Mouse (Mus musculus): Measurements from ENCODE around the gene Dbi. TPM values are rescaled to one million over a fixed set of nuclear protein-coding genes. Genes with fewer than 3 reads are reported as not detected.

The Dbi gene
- total RNA-seq, 2 experiments from 2014 or later = 387 to 439 TPM

- no peak for DNase-seq (ENCODE audit: extremely low spot score in 1 of 2, low spot score in 1 of 2)
Observed at GRCm38 (mm10) chr1:120089180-120089579, 31.7 kb downstream of the Dbi start.

- no peak for DNase-seq (ENCODE audit: extremely low spot score in 1 of 2, low spot score in 1 of 2)
Observed at GRCm38 (mm10) chr1:120086644-120087043, 34.2 kb downstream of the Dbi start.

- no peak for DNase-seq (ENCODE audit: extremely low spot score in 1 of 2, low spot score in 1 of 2)
Observed at GRCm38 (mm10) chr1:120085696-120086095, 35.2 kb downstream of the Dbi start.

GRCm38 (mm10) chr1:120083921-120084517, 36.9 kb downstream of the Dbi start:
- no peak for DNase-seq (ENCODE audit: extremely low spot score in 1 of 2, low spot score in 1 of 2)

- no peak for DNase-seq (ENCODE audit: extremely low spot score in 1 of 2, low spot score in 1 of 2)
Observed at GRCm38 (mm10) chr1:120082957-120083585, 37.8 kb downstream of the Dbi start.

- no peak for DNase-seq (ENCODE audit: extremely low spot score in 1 of 2, low spot score in 1 of 2)
Observed at GRCm38 (mm10) chr1:120080632-120081031, 40.2 kb downstream of the Dbi start.

- no peak for DNase-seq (ENCODE audit: extremely low spot score in 1 of 2, low spot score in 1 of 2)
Observed at GRCm38 (mm10) chr1:120077746-120078410, 43.0 kb downstream of the Dbi start.

- DNase-seq (ENCODE audit: extremely low spot score in 1 of 2, low spot score in 1 of 2) = no peak
Observed at GRCm38 (mm10) chr1:120075507-120075906, 45.4 kb downstream of the Dbi start.

GRCm38 (mm10) chr1:120074931-120075330, 45.9 kb downstream of the Dbi start:
- DNase-seq (ENCODE audit: extremely low spot score in 1 of 2, low spot score in 1 of 2) = no peak

GRCm38 (mm10) chr1:120074307-120074702, 46.6 kb downstream of the Dbi start:
- no peak for DNase-seq (ENCODE audit: extremely low spot score in 1 of 2, low spot score in 1 of 2)

GRCm38 (mm10) chr1:120073519-120074306, 47.2 kb downstream of the Dbi start, which contains the start of gene Tmem37:
Gene Tmem37 (minus strand): TSS chr1:120074074.
- DNase-seq (ENCODE audit: extremely low spot score in 1 of 2, low spot score in 1 of 2) = no peak

- DNase-seq (ENCODE audit: extremely low spot score in 1 of 2, low spot score in 1 of 2) = no peak
Observed at GRCm38 (mm10) chr1:120072900-120073299, 48.0 kb downstream of the Dbi start.

- DNase-seq (ENCODE audit: extremely low spot score in 1 of 2, low spot score in 1 of 2) = no peak
Observed at GRCm38 (mm10) chr1:120071133-120071532, 49.7 kb downstream of the Dbi start.

GRCm38 (mm10) chr1:120070168-120070567, 50.7 kb downstream of the Dbi start:
- DNase-seq (ENCODE audit: extremely low spot score in 1 of 2, low spot score in 1 of 2) = no peak

GRCm38 (mm10) chr1:120069120-120069519, 51.8 kb downstream of the Dbi start:
- DNase-seq (ENCODE audit: extremely low spot score in 1 of 2, low spot score in 1 of 2) = no peak

- no peak for DNase-seq (ENCODE audit: extremely low spot score in 1 of 2, low spot score in 1 of 2)
Observed at GRCm38 (mm10) chr1:120066625-120067024, 54.3 kb downstream of the Dbi start.

GRCm38 (mm10) chr1:120066159-120066558, 54.7 kb downstream of the Dbi start:
- no peak for DNase-seq (ENCODE audit: extremely low spot score in 1 of 2, low spot score in 1 of 2)

- no peak for DNase-seq (ENCODE audit: extremely low spot score in 1 of 2, low spot score in 1 of 2)
Observed at GRCm38 (mm10) chr1:120064036-120064682, 56.7 kb downstream of the Dbi start.

Measured in layer of hippocampus, postnatal 25 days (tissue).